21 mouse cellular contexts compared by ENCODE assay signal in genomic region chr4:136726941-136727340, GRCm38 (mm10).
DNase-seq lines count a peak whose midpoint lies in the region; ATAC-seq lines count a peak whose summit lies in the region.
"Had no signal": no experiment of that assay in that cellular context is flagged by ENCODE, and none has a peak within 500 bp of the region (broad histone marks: within the 10 kb centered on the region; RNA-seq: fewer than 3 reads in every experiment).

No protein-coding gene starts in this region.

- H3K36me3 ChIP-seq in hindbrain, embryonic 11.5 days (ENCODE audit: control insufficient read depth, insufficient read depth, low read length): 0 out of 2 replicates have a peak, but pooled peaks cover 3% of the 10 kb centered on the region
- H3K36me3 ChIP-seq in hindbrain, embryonic 14.5 days (replicated peaks; ENCODE audit: control insufficient read depth, insufficient read depth): 0 out of 2 replicates have a peak, but pooled peaks cover 3% of the 10 kb centered on the region
- H3K36me3 ChIP-seq in hindbrain, embryonic 16.5 days (ENCODE audit: control insufficient read depth, insufficient read depth, low read length): no peaks in the 10 kb centered on the region
- no peaks in the 10 kb centered on the region for H3K36me3 ChIP-seq in liver, embryonic 11.5 days (ENCODE audit: control insufficient read depth, insufficient read depth, low read length)
- H3K36me3 ChIP-seq: heart, embryonic 15.5 days; liver, embryonic 13.5 days had no signal

- H3K9ac ChIP-seq in hindbrain, embryonic 11.5 days (ENCODE audit: low read depth, low read length): no peak overlapping the region
- no peak overlapping the region for H3K9ac ChIP-seq in hindbrain, embryonic 14.5 days
- H3K9ac ChIP-seq in hindbrain, embryonic 16.5 days (ENCODE audit: low read depth, low read length): no peak overlapping the region
- no peak overlapping the region for H3K9ac ChIP-seq in liver, embryonic 11.5 days (ENCODE audit: low read depth, low read length)
- H3K9ac ChIP-seq: heart, embryonic 15.5 days; limb, embryonic 12.5 days; liver, embryonic 13.5 days; lung, embryonic 14.5 days had no signal

- H3K27ac ChIP-seq in hindbrain, embryonic 11.5 days (ENCODE audit: low read depth, low read length): 0 out of 2 replicates have a peak overlapping the region, but pooled peaks have one; percentile 30
- H3K27ac ChIP-seq in hindbrain, embryonic 14.5 days: no peak overlapping the region
- no peak overlapping the region; the same call in 1 of the 2 replicates for H3K27ac ChIP-seq in hindbrain, embryonic 16.5 days (ENCODE audit: low read depth, low read length)
- H3K27ac ChIP-seq in liver, embryonic 11.5 days (ENCODE audit: low read depth, low read length): no peak overlapping the region
- H3K27ac ChIP-seq: embryonic facial prominence, embryonic 10.5 days; heart, adult 2 months; heart, embryonic 15.5 days; limb, embryonic 12.5 days; liver, embryonic 13.5 days had no signal

- no peak for ATAC-seq in hindbrain, embryonic 11.5 days (ENCODE audit: low FRiP score)
- no peak for ATAC-seq in hindbrain, embryonic 14.5 days (ENCODE audit: low FRiP score)
- ATAC-seq in hindbrain, embryonic 16.5 days: peak; percentile 34
- no peak for ATAC-seq in liver, embryonic 11.5 days (replicated peaks; ENCODE audit: low FRiP score)
- ATAC-seq: intestine, postnatal 0 days had no signal

- H3K4me3 ChIP-seq in hindbrain, embryonic 11.5 days (ENCODE audit: low read depth, low read length): no peak overlapping the region
- no peak overlapping the region for H3K4me3 ChIP-seq in hindbrain, embryonic 14.5 days (replicated peaks; ENCODE audit: low read length)
- no peak overlapping the region for H3K4me3 ChIP-seq in hindbrain, embryonic 16.5 days (ENCODE audit: low read length)
- H3K4me3 ChIP-seq in liver, embryonic 11.5 days (ENCODE audit: low read depth, low read length): no peak overlapping the region
- H3K4me3 ChIP-seq: embryonic facial prominence, embryonic 10.5 days; heart, adult 2 months; heart, embryonic 15.5 days; limb, embryonic 12.5 days; liver, embryonic 13.5 days had no signal

- WGBS in hindbrain, embryonic 11.5 days: 46% methylated on average over 8 of the region's 8 CpGs
- 29% methylated on average over 8 of the region's 8 CpGs for WGBS in hindbrain, embryonic 14.5 days
- WGBS in hindbrain, embryonic 16.5 days: 47% methylated on average over 8 of the region's 8 CpGs
- WGBS in liver, embryonic 11.5 days: 82% methylated on average over 8 of the region's 8 CpGs

- peaks cover 6% of the 10 kb centered on the region; the same call in 1 of the 2 replicates for H3K4me1 ChIP-seq in hindbrain, embryonic 11.5 days (replicated peaks; ENCODE audit: control insufficient read depth, insufficient read depth, low read length)
- H3K4me1 ChIP-seq in hindbrain, embryonic 14.5 days (replicated peaks; ENCODE audit: control insufficient read depth, insufficient read depth, low read length): peaks cover 27% of the 10 kb centered on the region; the same call in 1 of the 2 replicates
- peaks cover 14% of the 10 kb centered on the region for H3K4me1 ChIP-seq in hindbrain, embryonic 16.5 days (ENCODE audit: control insufficient read depth, insufficient read depth, low read depth, low read length)
- peaks cover 6% of the 10 kb centered on the region for H3K4me1 ChIP-seq in liver, embryonic 11.5 days (replicated peaks; ENCODE audit: control insufficient read depth, insufficient read depth, low read length)
- H3K4me1 ChIP-seq: liver, embryonic 13.5 days had no signal

- H3K27me3 ChIP-seq in hindbrain, embryonic 11.5 days (ENCODE audit: control insufficient read depth, insufficient read depth, low read length): no peaks in the 10 kb centered on the region
- no peaks in the 10 kb centered on the region for H3K27me3 ChIP-seq in hindbrain, embryonic 14.5 days (ENCODE audit: control insufficient read depth, insufficient read depth, low read length)
- H3K27me3 ChIP-seq in hindbrain, embryonic 16.5 days (replicated peaks; ENCODE audit: control insufficient read depth, insufficient read depth, low read length): no peaks in the 10 kb centered on the region
- no peaks in the 10 kb centered on the region for H3K27me3 ChIP-seq in liver, embryonic 11.5 days (replicated peaks; ENCODE audit: control insufficient read depth, insufficient read depth, low read length)
- H3K27me3 ChIP-seq: heart, embryonic 15.5 days; limb, embryonic 12.5 days; liver, embryonic 13.5 days had no signal

- no peaks in the 10 kb centered on the region for H3K9me3 ChIP-seq in hindbrain, embryonic 11.5 days (ENCODE audit: control insufficient read depth, low read length)
- no peaks in the 10 kb centered on the region for H3K9me3 ChIP-seq in hindbrain, embryonic 14.5 days (ENCODE audit: control insufficient read depth, low read length)
- H3K9me3 ChIP-seq in hindbrain, embryonic 16.5 days (ENCODE audit: control insufficient read depth, low read length): no peaks in the 10 kb centered on the region
- no peaks in the 10 kb centered on the region for H3K9me3 ChIP-seq in liver, embryonic 11.5 days (ENCODE audit: control insufficient read depth, low read length)
- H3K9me3 ChIP-seq: embryonic facial prominence, embryonic 10.5 days; heart, embryonic 15.5 days; limb, embryonic 12.5 days; liver, embryonic 13.5 days had no signal

- DNase-seq in hindbrain, embryonic 11.5 days (ENCODE audit: low spot score): no peak
- no peak for DNase-seq in hindbrain, embryonic 14.5 days (ENCODE audit: low spot score)
- DNase-seq in R1 (ENCODE audit: low read depth, low spot score): peak; percentile 56
- DNase-seq in kidney, postnatal 25 days: peak; percentile 34 to 69
- no peak for DNase-seq in liver, embryonic 11.5 days (ENCODE audit: low spot score)
- no peak for DNase-seq in layer of hippocampus, postnatal 25 days (ENCODE audit: extremely low spot score in 1 of 2, low spot score in 1 of 2)
- DNase-seq in layer of hippocampus, adult 8-10 months (ENCODE audit: low spot score in 2 of 2): no peak
- DNase-seq: adrenal gland, adult 2 months; cerebellum, adult 8-10 months; heart, adult 2 months; layer of hippocampus, adult 9-11 months; liver, embryonic 13.5 days; lung, embryonic 14.5 days; lung, postnatal 36 days; right cerebral cortex, adult 18-20 months; thymus, postnatal 25 days had no signal

- H3K4me2 ChIP-seq in hindbrain, embryonic 11.5 days (replicated peaks; ENCODE audit: low read depth, low read length): no peak overlapping the region
- no peak overlapping the region for H3K4me2 ChIP-seq in hindbrain, embryonic 14.5 days (replicated peaks)
- no peak overlapping the region for H3K4me2 ChIP-seq in hindbrain, embryonic 16.5 days (ENCODE audit: low read length)
- no peak overlapping the region for H3K4me2 ChIP-seq in liver, embryonic 11.5 days
- H3K4me2 ChIP-seq: heart, embryonic 15.5 days; limb, embryonic 12.5 days; liver, embryonic 13.5 days; lung, embryonic 14.5 days had no signal

Comparison
In these comparisons a context has a peak if more than half of its experiments do, and no peak if none do; other contexts are left out.
1. DNase-seq: peak in R1 (single experiment) and kidney, postnatal 25 days (2 of 2); none in hindbrain, embryonic 11.5 days (single experiment), hindbrain, embryonic 14.5 days (single experiment), liver, embryonic 11.5 days (single experiment), layer of hippocampus, postnatal 25 days (0 of 2) and layer of hippocampus, adult 8-10 months (0 of 2).